In the genomic region with DNA sequence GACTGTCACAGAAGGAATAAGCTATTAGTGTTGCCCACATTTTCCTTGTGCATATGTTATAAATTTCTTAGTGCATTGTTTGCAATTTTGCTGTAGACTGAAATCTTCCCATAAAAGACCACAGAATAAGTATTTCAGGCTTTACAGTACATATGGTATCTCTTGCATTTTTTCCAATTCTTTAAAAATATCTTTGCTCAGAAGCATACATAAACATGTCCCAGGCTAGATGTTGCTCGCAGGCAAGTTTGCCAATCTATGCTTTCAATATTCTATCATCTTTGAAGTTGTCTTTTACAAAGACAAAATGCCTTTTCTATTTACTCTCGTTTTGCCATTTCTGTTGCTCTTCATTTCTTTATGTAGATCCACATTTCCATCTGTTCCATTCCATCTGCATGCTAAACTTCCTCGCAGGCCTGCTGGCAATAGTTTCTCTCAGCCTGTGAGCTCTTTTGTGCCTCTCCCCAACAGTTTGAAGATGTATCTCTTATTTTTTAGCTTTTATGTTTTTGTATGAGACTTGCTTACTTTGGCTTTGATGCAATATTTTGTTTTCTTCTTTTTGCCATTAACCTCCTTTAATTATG, we compare ENCODE assay signal across 23 mouse cellular contexts.
DNase-seq lines count a peak whose midpoint lies in the region; TF ChIP-seq lines count a peak whose summit lies in the region.
"Had no signal": no experiment of that assay in that cellular context is flagged by ENCODE, and none has a peak within 500 bp of the region (broad histone marks: within the 10 kb centered on the region; RNA-seq: fewer than 3 reads in every experiment).

No protein-coding gene starts in this region.

- TF ChIP-seq POLR2A in cerebellum, adult 2 months (IDR thresholded peaks at IDR 0.05; ENCODE audit: borderline replicate concordance, insufficient read depth, low read length): no peak

- no peak overlapping the region for H3K27ac ChIP-seq in cerebellum, adult 2 months (ENCODE audit: insufficient read depth, low read length)
- H3K27ac ChIP-seq: hindbrain, embryonic 10.5 days; hindbrain, postnatal 0 days; limb, embryonic 13.5 days; liver, embryonic 12.5 days; neural tube, embryonic 15.5 days had no signal

- peak; percentile 3 for DNase-seq in layer of hippocampus, adult 11-12 months (ENCODE audit: low spot score)
- DNase-seq in layer of hippocampus, postnatal 25 days (ENCODE audit: extremely low spot score in 1 of 2, low spot score in 1 of 2): no peak
- peak; percentile 3 for DNase-seq in right cerebral cortex, postnatal 4 days
- DNase-seq in right cerebral cortex, postnatal 14 days: no peak
- DNase-seq in layer of hippocampus, adult 9-10 months (ENCODE audit: low spot score): peak; percentile 3
- DNase-seq in kidney, adult 11 months: no peak
- no peak for DNase-seq in cerebellum, adult 2 months
- DNase-seq: adrenal gland, adult 2 months; cerebellum, adult 9-10 months; gastrocnemius, postnatal 25 days; heart, adult 18-20 months; heart, postnatal 10 days; kidney, postnatal 25 days; lung, adult 18-20 months; lung, postnatal 14 days; right cerebral cortex, postnatal 25 days; thymus, postnatal 25 days had no signal

- WGBS in cerebellum, adult 2 months: 42% methylated on average over 3 of the region's 3 CpGs

- no peak for TF ChIP-seq CTCF in cerebellum, adult 2 months (IDR thresholded peaks at IDR 0.05; ENCODE audit: borderline replicate concordance, insufficient read depth, low read depth, low read length)

- no peak overlapping the region for H3K4me3 ChIP-seq in cerebellum, adult 2 months (replicated peaks; ENCODE audit: insufficient read depth, low read depth, low read length)
- H3K4me3 ChIP-seq: heart, embryonic 12.5 days; hindbrain, embryonic 10.5 days; limb, embryonic 13.5 days; liver, embryonic 12.5 days; neural tube, embryonic 15.5 days had no signal

- H3K27me3 ChIP-seq in cerebellum, adult 2 months (ENCODE audit: control insufficient read depth, insufficient read depth, low read length): no peaks in the 10 kb centered on the region
- H3K27me3 ChIP-seq: heart, embryonic 12.5 days; limb, embryonic 13.5 days; liver, embryonic 12.5 days; neural tube, embryonic 15.5 days had no signal

- no peaks in the 10 kb centered on the region for H3K4me1 ChIP-seq in cerebellum, adult 2 months (ENCODE audit: control insufficient read depth, insufficient read depth, low read length)
- H3K4me1 ChIP-seq: heart, embryonic 12.5 days; hindbrain, embryonic 10.5 days; limb, embryonic 13.5 days; liver, embryonic 12.5 days; neural tube, embryonic 15.5 days had no signal

Comparison
In these comparisons a context has a peak if more than half of its experiments do, and no peak if none do; other contexts are left out.
1. DNase-seq: peak in layer of hippocampus, adult 11-12 months (single experiment), right cerebral cortex, postnatal 4 days (single experiment) and layer of hippocampus, adult 9-10 months (single experiment); none in layer of hippocampus, postnatal 25 days (0 of 2), right cerebral cortex, postnatal 14 days (single experiment), kidney, adult 11 months (single experiment) and cerebellum, adult 2 months (0 of 2).